Mouse (Mus musculus): ENCODE measurements around the gene Copb1. TPM values are rescaled to one million over a fixed set of nuclear protein-coding genes. Genes with fewer than 3 reads are reported as not detected.

Gene Copb1
- total and polyA plus RNA-seq, 2 experiments from 2014 or later: 52.9 to 54.1 TPM

GRCm38 (mm10) chr7:114251684-114252083 lies 2.8 kb downstream of the Copb1 start:
- H3K27me3 ChIP-seq (ENCODE audit: control insufficient read depth, insufficient read depth, low read length): no peaks in the 10 kb centered on the region
- DNase-seq (ENCODE audit: low spot score) (no peak), ATAC-seq (ENCODE audit: insufficient read depth, low read depth) (no peak)
- H3K4me1 ChIP-seq (ENCODE audit: control insufficient read depth, insufficient read depth): peaks cover 5% of the 10 kb centered on the region; the same call in 1 of the 2 replicates
- H3K4me3 ChIP-seq (ENCODE audit: low read depth, low read length): no peak overlapping the region
- H3K9ac ChIP-seq (replicated peaks; ENCODE audit: low read depth, low read length): no peak overlapping the region
- no peaks in the 10 kb centered on the region for H3K9me3 ChIP-seq (replicated peaks; ENCODE audit: control insufficient read depth, low read length)
- H3K27ac ChIP-seq (ENCODE audit: low read depth): no peak overlapping the region
- 93% methylated on average over 3 of the region's 3 CpGs for WGBS
- H3K4me2 ChIP-seq (ENCODE audit: low read depth, low read length): no peak overlapping the region
- peaks cover 53% of the 10 kb centered on the region for H3K36me3 ChIP-seq (replicated peaks; ENCODE audit: control insufficient read depth, insufficient read depth, low read length)
- no peak for TF ChIP-seq EP300 (IDR thresholded peaks at IDR 0.05; ENCODE audit: low read depth)
- peak; percentile 19; the same call in 1 of the 2 replicates for TF ChIP-seq CTCF (IDR thresholded peaks at IDR 0.05; ENCODE audit: low read depth)

DNA sequence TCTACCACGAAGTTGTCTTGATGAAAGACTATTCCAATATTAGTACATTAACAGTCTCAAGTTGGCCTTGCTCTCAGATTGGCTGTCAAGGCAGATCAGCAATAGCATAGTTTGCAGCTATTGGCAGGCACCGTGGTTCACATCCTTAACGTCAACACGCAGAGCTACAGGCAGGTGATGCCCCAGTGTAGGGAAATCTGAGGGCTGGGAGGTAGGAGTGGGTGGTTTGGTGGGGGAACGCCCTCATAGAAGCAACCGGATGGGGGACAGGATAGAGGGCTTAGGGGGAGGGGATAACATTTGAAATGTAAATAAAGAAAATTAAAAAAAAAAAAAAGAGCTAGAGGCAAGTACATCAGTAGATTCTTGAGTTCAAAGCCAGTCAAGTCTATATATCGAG lies 20.5 kb downstream of the Copb1 start:
- DNase-seq (ENCODE audit: low spot score) (no peak), ATAC-seq (ENCODE audit: insufficient read depth, low read depth) (no peak)
- H3K9me3 ChIP-seq (replicated peaks; ENCODE audit: control insufficient read depth, low read length): no peaks in the 10 kb centered on the region
- H3K9ac ChIP-seq (replicated peaks; ENCODE audit: low read depth, low read length): no peak overlapping the region
- peaks cover 75% of the 10 kb centered on the region for H3K36me3 ChIP-seq (replicated peaks; ENCODE audit: control insufficient read depth, insufficient read depth, low read length)
- TF ChIP-seq EP300 (IDR thresholded peaks at IDR 0.05; ENCODE audit: low read depth): no peak
- TF ChIP-seq CTCF (IDR thresholded peaks at IDR 0.05; ENCODE audit: low read depth): no peak
- no peaks in the 10 kb centered on the region for H3K4me1 ChIP-seq (ENCODE audit: control insufficient read depth, insufficient read depth)
- 80% methylated on average over 7 of the region's 7 CpGs for WGBS
- no peak overlapping the region for H3K4me2 ChIP-seq (ENCODE audit: low read depth, low read length)
- H3K27me3 ChIP-seq (ENCODE audit: control insufficient read depth, insufficient read depth, low read length): no peaks in the 10 kb centered on the region
- H3K27ac ChIP-seq (ENCODE audit: low read depth): no peak overlapping the region
- no peak overlapping the region for H3K4me3 ChIP-seq (ENCODE audit: low read depth, low read length)

DNA sequence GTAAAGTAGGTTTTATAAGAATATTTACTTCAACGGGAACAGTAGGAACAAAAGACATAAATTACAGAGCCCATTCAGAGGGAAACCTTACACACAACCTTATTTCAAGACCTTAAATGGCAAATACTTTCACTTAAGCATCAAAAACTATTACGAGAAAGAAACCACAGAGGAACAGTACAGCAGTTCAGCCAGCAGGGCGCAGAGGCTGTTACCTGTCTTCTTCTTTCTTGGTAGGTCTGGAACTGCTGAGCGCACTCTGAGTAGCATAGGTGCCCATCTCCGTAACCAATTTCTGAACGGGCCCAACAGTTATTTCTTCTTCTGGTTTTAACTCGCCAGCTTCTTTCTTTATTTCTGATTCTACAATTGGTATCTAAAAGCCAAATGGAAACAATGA lies 21.5 kb downstream of the Copb1 start:
- no peak for ATAC-seq (ENCODE audit: insufficient read depth, low read depth)

GRCm38 (mm10) chr7:114231857-114232256 lies 22.7 kb downstream of the Copb1 start:
- Histone ChIP-seq H3K4me1 (ENCODE audit: control insufficient read depth, insufficient read depth) (no peaks in the 10 kb centered on the region), H3K9ac (replicated peaks; ENCODE audit: low read depth, low read length) (no peak overlapping the region), H3K9me3 (replicated peaks; ENCODE audit: control insufficient read depth, low read length) (no peaks in the 10 kb centered on the region), H3K4me3 (ENCODE audit: low read depth, low read length) (no peak overlapping the region), H3K27me3 (ENCODE audit: control insufficient read depth, insufficient read depth, low read length) (no peaks in the 10 kb centered on the region), H3K27ac (ENCODE audit: low read depth) (no peak overlapping the region), H3K36me3 (replicated peaks; ENCODE audit: control insufficient read depth, insufficient read depth, low read length) (peaks cover 71% of the 10 kb centered on the region), H3K4me2 (ENCODE audit: low read depth, low read length) (no peak overlapping the region)
- DNase-seq (ENCODE audit: low spot score) (no peak), ATAC-seq (ENCODE audit: insufficient read depth, low read depth) (no peak)
- no peak for TF ChIP-seq EP300 (IDR thresholded peaks at IDR 0.05; ENCODE audit: low read depth)
- no peak for TF ChIP-seq CTCF (IDR thresholded peaks at IDR 0.05; ENCODE audit: low read depth)
- 92% methylated on average over 3 of the region's 3 CpGs for WGBS

More for the DNA sequence above, 21.5 kb downstream of the Copb1 start:
- no peaks in the 10 kb centered on the region for H3K27me3 ChIP-seq (ENCODE audit: control insufficient read depth, insufficient read depth, low read length)
- H3K4me2 ChIP-seq (ENCODE audit: low read depth, low read length): no peak overlapping the region
- H3K4me3 ChIP-seq (ENCODE audit: low read depth, low read length): no peak overlapping the region
- H3K27ac ChIP-seq (ENCODE audit: low read depth): no peak overlapping the region
- WGBS: 93% methylated on average over 7 of the region's 7 CpGs
- H3K36me3 ChIP-seq (replicated peaks; ENCODE audit: control insufficient read depth, insufficient read depth, low read length): peaks cover 74% of the 10 kb centered on the region
- H3K9me3 ChIP-seq (replicated peaks; ENCODE audit: control insufficient read depth, low read length): no peaks in the 10 kb centered on the region
- TF ChIP-seq CTCF (IDR thresholded peaks at IDR 0.05; ENCODE audit: low read depth): no peak
- TF ChIP-seq EP300 (IDR thresholded peaks at IDR 0.05; ENCODE audit: low read depth): no peak
- H3K4me1 ChIP-seq (ENCODE audit: control insufficient read depth, insufficient read depth): no peaks in the 10 kb centered on the region
- no peak for DNase-seq (ENCODE audit: low spot score)
- H3K9ac ChIP-seq (replicated peaks; ENCODE audit: low read depth, low read length): no peak overlapping the region

DNA sequence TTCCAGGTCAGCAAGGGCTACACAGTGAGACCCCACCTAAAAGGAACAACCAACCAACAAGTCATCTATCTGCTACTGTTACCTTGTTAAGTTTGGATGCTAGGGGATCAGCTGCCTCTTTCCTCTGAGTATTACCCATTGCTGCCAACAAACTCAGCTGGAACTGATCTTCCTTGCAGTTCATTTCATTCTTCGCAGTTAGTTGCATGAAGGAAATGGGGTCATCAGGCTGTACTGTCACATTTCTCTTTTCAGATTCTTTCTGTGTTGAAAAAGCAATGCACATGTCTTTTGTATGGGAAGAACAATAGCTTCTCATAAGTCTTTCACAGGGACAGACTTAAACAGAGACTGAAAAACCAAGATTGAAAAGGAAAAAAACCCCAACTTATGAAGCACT lies 28.0 kb downstream of the Copb1 start:
- no peak for TF ChIP-seq CTCF (IDR thresholded peaks at IDR 0.05; ENCODE audit: low read depth)
- TF ChIP-seq EP300 (IDR thresholded peaks at IDR 0.05; ENCODE audit: low read depth): no peak
- no peaks in the 10 kb centered on the region for H3K9me3 ChIP-seq (replicated peaks; ENCODE audit: control insufficient read depth, low read length)
- no peak for ATAC-seq (ENCODE audit: insufficient read depth, low read depth)
- DNase-seq (ENCODE audit: low spot score): no peak
- no peaks in the 10 kb centered on the region for H3K27me3 ChIP-seq (ENCODE audit: control insufficient read depth, insufficient read depth, low read length)
- H3K4me1 ChIP-seq (ENCODE audit: control insufficient read depth, insufficient read depth): no peaks in the 10 kb centered on the region
- H3K27ac ChIP-seq (ENCODE audit: low read depth): no peak overlapping the region
- no peak overlapping the region for H3K9ac ChIP-seq (replicated peaks; ENCODE audit: low read depth, low read length)
- WGBS: 100% methylated on average over 1 of the region's 1 CpGs
- H3K4me3 ChIP-seq (ENCODE audit: low read depth, low read length): no peak overlapping the region
- H3K4me2 ChIP-seq (ENCODE audit: low read depth, low read length): no peak overlapping the region
- H3K36me3 ChIP-seq (replicated peaks; ENCODE audit: control insufficient read depth, insufficient read depth, low read length): peaks cover 53% of the 10 kb centered on the region

GRCm38 (mm10) chr7:114220433-114220832 lies 34.1 kb downstream of the Copb1 start:
- no peak overlapping the region for H3K27ac ChIP-seq (ENCODE audit: low read depth)
- TF ChIP-seq CTCF (IDR thresholded peaks at IDR 0.05; ENCODE audit: low read depth): no peak
- no peak for TF ChIP-seq EP300 (IDR thresholded peaks at IDR 0.05; ENCODE audit: low read depth)
- no peaks in the 10 kb centered on the region for H3K9me3 ChIP-seq (replicated peaks; ENCODE audit: control insufficient read depth, low read length)
- no peak overlapping the region for H3K9ac ChIP-seq (replicated peaks; ENCODE audit: low read depth, low read length)
- H3K4me2 ChIP-seq (ENCODE audit: low read depth, low read length): no peak overlapping the region
- H3K36me3 ChIP-seq (replicated peaks; ENCODE audit: control insufficient read depth, insufficient read depth, low read length): peaks cover 58% of the 10 kb centered on the region
- H3K27me3 ChIP-seq (ENCODE audit: control insufficient read depth, insufficient read depth, low read length): no peaks in the 10 kb centered on the region
- whole genome bisulfite sequencing: 71% methylated on average over 4 of the region's 4 CpGs
- H3K4me3 ChIP-seq (ENCODE audit: low read depth, low read length): no peak overlapping the region
- ATAC-seq (ENCODE audit: insufficient read depth, low read depth) (no peak), DNase-seq (ENCODE audit: low spot score) (no peak)
- H3K4me1 ChIP-seq (ENCODE audit: control insufficient read depth, insufficient read depth): no peaks in the 10 kb centered on the region
